Mouse (Mus musculus) intestine, postnatal 0 days (tissue): ENCODE data around the gene Gm28047. TPM values are rescaled to one million over a fixed set of nuclear protein-coding genes. Genes with fewer than 3 reads are reported as not detected.
"Not testable (repeated sequence)": the region's sequence is repeated elsewhere in the genome, so short reads cannot be mapped to it uniquely, and the experiment has no call there.

Experiments
- ATAC-seq: fragments of 200-750 bp; cut with Nextera tagmentation; 2 replicates; pipeline ENCODE4 v1.8.0; 2017; ENCODE audit warnings: mild to moderate bottlenecking, moderate TSS enrichment, moderate library complexity
- H3K27ac ChIP-seq: fragments of 300-500 bp; sonication (generic); 2 replicates; pipeline ENCODE4 v1.5.1; 2014; ENCODE audit warnings: mild to moderate bottlenecking, low read depth, low read length, moderate library complexity
- H3K27me3 ChIP-seq: fragments of 300-500 bp; sonication (generic); replicated peaks from 2 replicates; pipeline ENCODE4 v1.6.1; 2014; ENCODE audit warnings: low read length, mixed read lengths; ENCODE audit not compliant: control insufficient read depth, insufficient read depth
- H3K36me3 ChIP-seq: fragments of 300-500 bp; sonication (generic); 2 replicates; pipeline ENCODE4 v1.6.1; 2014; ENCODE audit warnings: mild to moderate bottlenecking, moderate library complexity; ENCODE audit not compliant: control insufficient read depth, insufficient read depth
- H3K4me1 ChIP-seq: fragments of 300-500 bp; sonication (generic); replicated peaks from 2 replicates; pipeline ENCODE4 v1.6.1; 2014; ENCODE audit warnings: antibody characterized with exemption, low read length, mixed read lengths; ENCODE audit not compliant: control insufficient read depth, insufficient read depth
- H3K4me2 ChIP-seq: fragments of 300-500 bp; sonication (generic); replicated peaks from 2 replicates; pipeline ENCODE4 v1.6.1; 2014; ENCODE audit warnings: low read depth, mild to moderate bottlenecking, moderate library complexity
- H3K4me3 ChIP-seq: fragments of 300-500 bp; sonication (generic); 2 replicates; pipeline ENCODE4 v1.5.1; 2014; ENCODE audit warnings: low read depth, low read length
- H3K9ac ChIP-seq: fragments of 300-500 bp; sonication (generic); 2 replicates; pipeline ENCODE4 v1.6.1; 2014; ENCODE audit warnings: mild to moderate bottlenecking, low read depth, low read length
- H3K9me3 ChIP-seq: fragments of 300-500 bp; sonication (generic); 2 replicates; pipeline ENCODE4 v1.6.1; 2016; ENCODE audit warnings: mixed run types; ENCODE audit not compliant: control insufficient read depth
- CTCF ChIP-seq: sonication (generic); IDR thresholded peaks from 2 replicates; pipeline ENCODE4 v1.5.1; 2016; ENCODE audit warnings: low read depth, mild to moderate bottlenecking, control low read depth, antibody characterized with exemption, moderate library complexity
- WGBS: fragments of 180-500 bp; shearing (Covaris S2); extraction: QIAGEN DNeasy Blood & Tissue Kit; methylation state at CpG from one replicate; pipeline ENCODE4 v1.1.7; 2014; 5-methylcytosine and 5-hydroxymethylcytosine counted together
- polyA plus RNA-seq: library from polyadenylated mRNA; unstranded; fragments of >200 nt; fragmentation: Nextera tagmentation; extraction: Ambion mirVana; gene quantifications from 2 replicates; pipeline ENCODE4 v1.2.1, GENCODE M21; 2015

The Gm28047 gene
- polyA plus RNA-seq, 1 experiment from 2014 or later, result not detected

DNA sequence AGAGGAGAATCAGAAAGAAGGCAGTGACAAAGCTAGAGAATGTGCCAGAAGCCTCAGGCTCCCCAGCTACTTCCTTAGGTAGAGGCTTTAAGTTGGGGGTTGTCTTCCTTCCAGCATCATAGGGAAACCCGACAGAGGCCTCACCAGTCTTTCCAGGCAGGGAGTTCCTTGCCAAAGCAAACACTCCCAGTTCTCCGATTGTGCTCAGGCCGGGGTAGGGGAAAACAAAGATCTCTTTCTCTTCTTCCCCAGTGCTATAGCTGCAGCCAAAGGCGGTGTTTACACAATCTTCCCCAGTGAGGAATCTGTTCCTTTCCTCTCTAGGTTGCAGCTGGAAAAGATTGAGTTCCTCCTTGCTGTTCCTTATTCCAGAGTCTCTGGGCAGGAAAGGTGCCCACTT is 31.8 kb upstream of the Gm28047 start:
- H3K4me1 ChIP-seq, result peaks cover 6% of the 10 kb centered on the region; the same call in 1 of the 2 replicates
- no peaks in the 10 kb centered on the region for H3K27me3 ChIP-seq
- no peak overlapping the region for H3K4me2 ChIP-seq
- peak overlapping the region; percentile 50 for H3K27ac ChIP-seq
- no peak overlapping the region for H3K9ac ChIP-seq
- peak; percentile 76 for ATAC-seq
- no peak for TF ChIP-seq CTCF
- peaks cover 13% of the 10 kb centered on the region; the same call in 1 of the 2 replicates for H3K36me3 ChIP-seq
- no peak overlapping the region for H3K4me3 ChIP-seq
- WGBS, result 6% methylated on average over 4 of the region's 4 CpGs
- H3K9me3 ChIP-seq, result no peaks in the 10 kb centered on the region

DNA sequence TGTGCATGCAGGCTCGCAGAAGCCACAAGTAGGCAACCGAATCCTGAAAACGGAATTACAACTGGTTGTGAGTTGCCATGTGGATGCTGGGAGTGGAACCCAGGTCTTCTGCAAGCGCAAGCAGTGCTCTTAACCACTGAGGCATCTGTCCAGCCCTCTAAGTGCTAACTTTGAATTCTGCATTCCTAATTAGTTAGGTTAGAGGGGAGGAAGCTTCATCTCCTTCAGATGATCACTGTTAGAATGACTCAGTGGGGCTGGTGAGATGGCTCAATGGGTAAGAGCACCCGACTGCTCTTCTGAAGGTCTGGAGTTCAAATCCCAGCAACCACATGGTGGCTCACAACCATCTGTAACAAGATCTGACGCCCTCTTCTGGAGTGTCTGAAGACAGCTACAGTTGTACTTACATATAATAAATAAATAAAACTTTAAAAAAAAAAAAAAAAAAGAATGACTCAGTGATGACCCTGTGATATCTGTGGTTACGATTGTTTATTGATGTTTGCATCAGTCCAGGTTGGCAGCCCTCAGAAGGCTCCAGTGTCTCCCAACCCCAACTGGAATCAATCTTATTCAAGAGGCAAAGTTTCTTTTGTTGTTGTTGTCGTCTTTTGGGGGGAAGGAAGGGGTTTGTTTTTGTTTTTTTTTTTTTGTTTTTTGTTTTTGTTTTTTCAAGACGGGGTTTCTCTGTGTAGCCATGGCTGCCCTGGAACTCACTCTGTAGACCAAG is 27.2 kb upstream of the Gm28047 start:
- H3K36me3 ChIP-seq, H3K27ac ChIP-seq, H3K4me3 ChIP-seq, ATAC-seq, H3K27me3 ChIP-seq, H3K9ac ChIP-seq, H3K9me3 ChIP-seq, H3K4me2 ChIP-seq, H3K4me1 ChIP-seq: not testable (repeated sequence)
- 85% methylated on average over 8 of the region's 9 CpGs for WGBS

DNA sequence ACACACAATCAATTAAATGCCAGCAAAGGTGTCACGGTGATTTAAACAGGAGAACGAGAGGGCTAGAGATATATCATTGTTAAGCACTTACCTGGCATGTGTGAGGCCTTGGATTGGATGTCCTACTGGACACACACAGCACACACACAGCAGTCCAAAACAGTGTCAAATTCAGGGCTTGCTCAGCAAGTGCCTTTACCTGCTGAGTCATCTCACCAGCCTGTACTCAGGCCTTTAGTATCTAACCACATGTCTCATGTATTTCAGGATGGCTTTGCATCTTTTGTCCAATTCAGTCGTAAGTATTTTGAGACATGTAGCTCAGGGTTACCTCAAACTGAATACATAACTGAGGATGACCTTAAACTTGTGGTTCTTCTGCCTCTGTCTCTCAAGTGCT is 26.2 kb upstream of the Gm28047 start:
- TF ChIP-seq CTCF, result no peak
- no peak for ATAC-seq
- no peak overlapping the region for H3K4me2 ChIP-seq
- no peaks in the 10 kb centered on the region for H3K4me1 ChIP-seq
- 83% methylated on average over 3 of the region's 3 CpGs for WGBS
- no peak overlapping the region for H3K27ac ChIP-seq
- H3K9me3 ChIP-seq, result no peaks in the 10 kb centered on the region
- H3K9ac ChIP-seq, result no peak overlapping the region
- H3K4me3 ChIP-seq, result no peak overlapping the region
- H3K36me3 ChIP-seq, result no peaks in the 10 kb centered on the region
- no peaks in the 10 kb centered on the region for H3K27me3 ChIP-seq

DNA sequence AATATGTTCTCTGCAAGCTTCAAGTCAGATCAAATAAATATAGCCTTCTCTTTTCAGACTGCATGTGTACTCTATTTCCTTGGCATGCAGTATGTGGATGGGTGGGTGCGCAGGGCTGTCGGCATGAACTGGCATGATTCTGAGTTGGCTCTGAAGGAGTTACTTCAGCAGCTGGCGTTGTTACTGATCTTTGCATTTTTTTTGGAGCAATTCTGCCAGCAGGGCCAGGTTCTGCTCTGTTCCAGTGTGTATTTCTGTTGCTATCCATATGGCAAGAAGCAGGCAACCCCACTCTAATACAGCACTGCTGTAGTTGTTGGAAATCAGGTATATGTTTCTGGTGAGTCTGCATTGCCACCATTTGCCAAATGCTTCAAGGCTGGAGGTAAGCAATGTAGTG is 10.9 kb upstream of the Gm28047 start:
- no peak overlapping the region for H3K9ac ChIP-seq
- H3K4me3 ChIP-seq, result no peak overlapping the region
- H3K4me1 ChIP-seq, result no peaks in the 10 kb centered on the region
- no peaks in the 10 kb centered on the region for H3K27me3 ChIP-seq
- 76% methylated on average over 3 of the region's 3 CpGs for whole genome bisulfite sequencing
- no peak overlapping the region for H3K27ac ChIP-seq
- H3K36me3 ChIP-seq, result no peaks in the 10 kb centered on the region
- H3K9me3 ChIP-seq, result no peaks in the 10 kb centered on the region
- TF ChIP-seq CTCF, result no peak
- ATAC-seq, result no peak
- H3K4me2 ChIP-seq, result no peak overlapping the region

DNA sequence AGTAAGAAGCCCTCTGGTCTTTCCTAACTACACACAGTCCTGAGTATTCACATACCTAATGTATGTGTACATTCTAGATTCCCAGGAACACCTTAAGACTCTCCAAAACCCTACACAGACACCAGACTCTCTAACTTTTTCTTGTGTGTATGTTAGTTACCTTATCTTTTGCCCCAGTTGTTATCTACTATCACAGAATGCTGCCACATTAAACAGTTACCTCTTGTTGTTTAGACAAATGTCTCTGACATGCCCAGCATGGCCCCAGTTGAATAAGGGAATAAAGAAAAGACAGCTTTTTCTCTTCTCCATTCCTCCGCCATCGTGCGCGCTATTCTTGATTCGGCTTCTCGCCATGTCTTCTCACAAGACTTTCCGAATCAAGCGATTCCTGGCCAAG is 9.8 kb upstream of the Gm28047 start:
- no peak overlapping the region for H3K27ac ChIP-seq
- no peaks in the 10 kb centered on the region for H3K4me1 ChIP-seq
- WGBS, result 94% methylated on average over 8 of the region's 8 CpGs
- H3K36me3 ChIP-seq, result no peaks in the 10 kb centered on the region
- no peaks in the 10 kb centered on the region for H3K27me3 ChIP-seq
- no peak overlapping the region for H3K4me2 ChIP-seq
- H3K9ac ChIP-seq, result no peak overlapping the region
- ATAC-seq, result no peak
- TF ChIP-seq CTCF, result no peak
- H3K9me3 ChIP-seq, result no peaks in the 10 kb centered on the region
- H3K4me3 ChIP-seq, result no peak overlapping the region

DNA sequence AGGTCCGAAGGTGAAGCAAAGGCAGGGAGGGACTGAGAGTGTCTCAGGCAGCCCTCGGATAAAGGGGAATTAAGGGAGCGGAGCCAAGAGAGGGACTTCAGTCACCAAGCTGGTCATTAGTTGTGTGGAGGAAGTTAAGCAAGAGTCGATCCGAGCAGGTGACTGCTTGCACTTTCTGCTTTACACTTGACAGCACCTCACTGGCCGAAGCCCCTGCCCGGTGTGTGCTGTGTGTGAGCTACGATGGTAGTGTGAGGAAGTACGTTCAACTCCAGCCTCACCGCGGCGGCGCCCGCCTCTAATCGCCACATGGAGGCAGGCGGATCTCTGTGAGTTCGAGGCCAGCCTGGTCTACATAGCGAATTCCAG is 804 bp upstream of the Gm28047 start:
- WGBS, result 1% methylated on average over 18 of the region's 18 CpGs
- Histone ChIP-seq H3K9me3 (no peaks in the 10 kb centered on the region), H3K36me3 (no peaks in the 10 kb centered on the region), H3K27ac (peak overlapping the region; percentile 95), H3K4me2 (peak overlapping the region; percentile 76), H3K4me1 (no peaks in the 10 kb centered on the region), H3K9ac (peak overlapping the region; percentile 57), H3K4me3 (peak overlapping the region; percentile 61), H3K27me3 (no peaks in the 10 kb centered on the region)
- TF ChIP-seq CTCF, result 0 out of 2 replicates have a peak, but pooled peaks have one; percentile 2
- ATAC-seq, result peak; percentile 61; the same call in 1 of the 2 replicates
